Mouse (Mus musculus) urinary bladder, adult 2 months (tissue): ENCODE measurements around the gene Rnf2. TPM values are rescaled to one million over a fixed set of nuclear protein-coding genes. Genes with fewer than 3 reads are reported as not detected.
"Not testable (repeated sequence)": the region's sequence is repeated elsewhere in the genome, so short reads cannot be mapped to it uniquely, and the experiment has no call there.

Experiments used
- DNase-seq: peaks from one replicate; pipeline ENCODE4 v3.0.0; 2022; ENCODE audit warnings: low spot score
- polyA plus RNA-seq: library from polyadenylated mRNA; depleted of rRNA; stranded (reverse); fragments of >200 nt; gene quantifications from 2 replicates; pipeline ENCODE4 v1.2.3, GENCODE M21; 2012

The Rnf2 gene
- polyA plus RNA-seq, 1 experiment = 37.8 TPM

DNA sequence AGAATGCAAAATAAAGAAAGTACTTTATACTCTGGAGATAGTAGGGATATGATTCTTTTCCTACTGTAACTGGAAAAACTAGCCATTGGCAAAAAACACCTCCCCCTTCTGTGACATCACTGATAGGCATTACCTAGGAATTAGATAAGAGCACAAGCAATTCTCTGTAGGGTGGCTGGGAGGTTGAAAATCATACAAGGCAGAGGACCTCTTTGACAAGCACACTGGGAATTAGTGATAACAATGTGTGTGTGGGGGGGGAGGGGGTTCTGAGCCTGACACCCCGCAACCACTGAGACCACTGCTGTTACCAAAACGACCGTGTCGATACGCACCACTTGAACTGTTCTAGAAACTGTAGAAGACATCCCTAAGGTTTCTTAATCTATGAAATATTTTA, 16.0 kb downstream of the Rnf2 start:
- DNase-seq = no peak

- no peak for DNase-seq
Observed at GRCm38 (mm10) chr1:151483568-151483967, 17.2 kb downstream of the Rnf2 start.

- DNase-seq = no peak
Observed at GRCm38 (mm10) chr1:151482497-151482896, 18.3 kb downstream of the Rnf2 start.

GRCm38 (mm10) chr1:151472386-151472785, 28.4 kb downstream of the Rnf2 start:
- not testable (repeated sequence) for DNase-seq

- DNase-seq = no peak
Observed at GRCm38 (mm10) chr1:151471429-151471828, 29.3 kb downstream of the Rnf2 start.

- no peak for DNase-seq
Observed at GRCm38 (mm10) chr1:151466571-151466970, 34.2 kb downstream of the Rnf2 start.

GRCm38 (mm10) chr1:151464914-151465313, 35.8 kb downstream of the Rnf2 start:
- no peak for DNase-seq

GRCm38 (mm10) chr1:151461265-151461664, 39.5 kb downstream of the Rnf2 start:
- DNase-seq = no peak

GRCm38 (mm10) chr1:151457087-151457486, 43.7 kb downstream of the Rnf2 start:
- no peak for DNase-seq

DNA sequence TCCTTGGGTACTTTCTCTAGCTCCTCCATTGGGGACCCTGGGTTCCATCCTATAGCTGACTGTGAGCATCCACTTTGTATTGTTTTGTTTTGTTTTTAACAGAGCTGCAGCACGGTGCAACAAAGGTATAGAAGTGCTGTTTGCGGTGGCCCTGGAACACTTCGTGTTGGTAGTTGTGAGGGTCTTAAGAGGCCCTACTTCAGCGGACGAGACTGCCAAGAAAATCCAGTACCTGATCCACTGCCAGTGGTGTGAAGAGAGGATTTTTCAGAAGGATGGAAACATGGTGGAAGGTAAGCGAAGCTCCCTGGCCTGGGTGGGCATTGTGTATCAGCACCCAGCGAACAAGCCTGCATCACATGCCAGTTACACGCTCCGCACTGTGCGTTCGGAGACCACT, 48.8 kb downstream of the Rnf2 start:
- no peak for DNase-seq

DNA sequence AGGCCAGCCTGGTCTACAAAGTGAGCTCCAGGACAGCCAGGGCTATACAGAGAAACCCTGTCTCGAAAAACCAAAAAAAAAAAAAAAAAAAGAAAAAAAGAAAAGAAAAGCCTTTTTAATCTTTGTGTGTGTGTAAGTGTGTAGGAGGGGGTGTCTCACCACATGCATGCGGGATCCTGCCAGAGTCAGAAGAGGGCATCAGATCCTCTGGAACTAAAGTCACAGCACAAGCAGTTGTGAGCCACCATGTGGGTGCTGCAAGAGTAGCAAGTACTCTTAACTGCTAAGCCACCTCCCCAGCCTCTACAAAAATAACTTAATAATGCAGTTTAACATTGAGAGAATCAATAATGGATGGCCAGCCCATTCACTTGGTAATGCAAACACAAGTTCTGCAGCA, 49.9 kb downstream of the Rnf2 start:
- no peak for DNase-seq

GRCm38 (mm10) chr1:151449866-151450265, 50.9 kb downstream of the Rnf2 start:
- DNase-seq = no peak

- DNase-seq = no peak
Observed at GRCm38 (mm10) chr1:151435431-151435830, 65.3 kb downstream of the Rnf2 start.

DNA sequence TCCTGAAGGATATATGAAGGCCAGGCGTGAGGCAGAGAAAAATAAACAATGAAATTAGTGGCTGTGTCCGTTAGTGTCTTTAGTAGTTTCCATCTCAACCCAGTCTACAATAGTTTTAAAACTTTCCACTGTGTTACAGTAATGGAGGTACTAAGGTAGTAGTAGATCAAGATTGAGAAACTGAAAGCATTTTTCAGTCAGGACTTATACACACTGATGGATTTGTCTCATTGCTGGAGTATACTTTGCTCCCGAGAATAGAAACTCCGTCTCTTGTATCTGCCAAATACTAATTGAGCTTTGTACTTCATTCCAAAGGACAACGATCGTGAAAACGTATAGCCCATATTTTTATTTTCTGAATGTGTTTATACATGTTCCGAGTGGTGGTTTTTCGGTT, 71.4 kb downstream of the Rnf2 start:
- no peak for DNase-seq

DNA sequence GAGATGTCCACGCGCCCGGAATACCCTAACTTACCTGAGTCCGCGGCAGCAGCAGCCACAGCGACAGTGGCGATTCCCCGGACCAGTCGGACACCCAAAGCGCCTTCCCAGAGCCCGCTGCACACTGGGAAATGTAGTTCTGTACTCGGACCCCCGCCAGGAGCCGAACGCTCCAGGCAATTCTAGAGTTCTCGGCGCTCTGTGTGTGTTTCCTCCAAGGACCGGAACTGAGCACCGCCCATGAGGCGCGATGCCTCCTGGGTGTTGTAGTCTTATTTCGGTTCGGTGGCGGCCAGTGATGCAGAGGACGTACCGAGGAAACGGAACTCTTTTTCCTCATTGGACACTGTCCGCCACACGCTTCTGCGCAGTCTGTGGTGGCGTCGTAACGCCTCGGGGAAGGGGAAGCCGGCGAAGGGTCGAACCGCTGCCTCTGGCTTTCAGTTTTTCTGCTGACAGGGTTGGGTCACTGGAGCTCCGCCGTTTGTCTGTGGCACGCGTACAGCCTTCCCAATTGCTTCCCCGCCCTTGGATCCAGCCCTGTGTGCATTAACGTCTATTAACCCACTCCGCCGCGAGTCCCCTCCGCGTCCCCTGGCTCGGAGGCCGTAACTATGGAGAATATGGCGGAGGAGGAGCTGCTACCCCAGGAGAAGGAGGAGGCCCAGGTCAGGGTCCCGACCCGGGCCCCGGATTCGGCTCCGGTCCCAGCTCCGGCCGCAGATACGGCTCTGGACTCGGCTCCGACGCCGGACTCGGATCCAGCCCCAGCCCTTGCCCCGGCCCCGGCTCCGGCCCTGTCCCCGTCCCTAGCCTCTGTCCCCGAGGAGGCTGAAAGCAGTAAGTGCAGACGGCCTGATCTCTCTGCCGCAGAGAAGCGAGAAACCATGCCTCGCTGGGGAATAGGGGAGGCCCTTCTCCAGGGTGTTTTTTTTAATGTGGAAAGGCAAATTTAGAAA, 72.2 kb downstream of the Rnf2 start, which contains the start of the genes Swt1 and Trmt1l:
Gene Swt1 (minus strand): TSS at position 193 of the 959 bp plus-strand sequence.
Gene Trmt1l (plus strand): TSS at position 280 of the 959 bp plus-strand sequence.
- DNase-seq = peak; percentile 89

GRCm38 (mm10) chr1:151427888-151428262, 72.9 kb downstream of the Rnf2 start:
- DNase-seq = no peak

- DNase-seq = no peak
Observed at GRCm38 (mm10) chr1:151426947-151427600, 73.7 kb downstream of the Rnf2 start.

DNA sequence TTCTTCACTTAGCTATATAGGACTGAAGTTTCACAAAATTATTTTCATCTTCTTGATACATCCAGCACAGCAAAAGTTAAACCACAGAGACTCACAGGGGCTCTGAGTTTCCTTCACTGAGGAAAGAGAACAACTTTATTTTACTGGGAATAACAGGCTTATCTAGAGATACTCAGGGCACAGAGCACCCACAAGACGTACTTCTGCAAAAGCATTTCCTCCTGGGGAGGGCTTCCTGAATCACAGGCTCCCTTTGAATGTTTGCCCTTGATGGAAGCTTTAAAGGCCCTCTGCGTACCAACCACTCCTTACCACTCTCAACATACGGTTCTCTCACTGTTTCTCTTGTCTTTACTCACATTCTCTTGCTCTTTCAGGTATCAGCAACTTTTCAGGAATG, 78.6 kb downstream of the Rnf2 start:
- DNase-seq = no peak

GRCm38 (mm10) chr1:151409827-151410226, 90.9 kb downstream of the Rnf2 start:
- DNase-seq = no peak
